Mouse (Mus musculus) forelimb bud, embryonic 11.5 days (tissue): ENCODE measurements around the gene Klhl11.
A peak's percentile ranks its signal among the peaks of the same experiment; 100 is the strongest.

Source experiments
- DNase-seq: peaks from one replicate; pipeline ENCODE4 v3.0.0-alpha.2; 2012; ENCODE audit warnings: low read depth, low spot score

Klhl11 gene

DNA sequence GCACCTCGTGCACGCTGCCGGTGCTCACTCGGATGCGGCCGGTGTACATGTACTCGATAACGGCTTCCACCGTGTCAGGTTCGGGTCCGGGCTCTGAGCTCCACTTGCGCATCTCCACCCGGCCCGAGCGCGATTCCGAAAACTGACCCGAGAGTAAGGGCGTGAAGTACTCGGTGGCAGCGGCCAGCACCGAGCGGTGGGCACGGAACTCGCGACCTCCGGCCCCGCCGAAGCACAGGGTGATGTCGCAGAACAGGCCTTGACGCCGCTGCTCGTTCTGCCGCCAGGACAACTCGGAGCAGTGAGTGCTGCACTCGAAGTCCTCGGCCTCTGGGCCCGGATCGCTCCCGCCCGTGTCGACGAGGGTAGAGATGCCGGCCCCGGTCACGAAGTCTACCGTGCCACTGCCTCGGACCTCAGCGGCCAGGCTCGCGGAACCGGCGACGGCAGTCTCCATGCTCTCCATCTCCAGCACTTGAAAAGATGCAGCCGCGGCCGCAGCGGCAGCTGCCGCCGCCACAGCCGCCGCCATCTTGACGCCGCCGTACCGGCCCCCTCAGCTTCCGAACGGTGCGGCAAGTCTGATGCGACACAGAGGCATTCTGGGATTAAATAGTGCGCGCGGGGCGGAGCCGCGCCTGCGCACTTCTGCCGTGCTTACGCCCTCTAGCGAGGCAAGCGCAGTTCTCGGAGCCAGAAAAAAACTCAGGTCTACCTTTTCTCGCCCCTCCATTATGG is at the start of gene Klhl11:
Gene Klhl11 (minus strand): TSS at position 545 of the 738 bp plus-strand sequence.
- peak; percentile 99 for DNase-seq

DNA sequence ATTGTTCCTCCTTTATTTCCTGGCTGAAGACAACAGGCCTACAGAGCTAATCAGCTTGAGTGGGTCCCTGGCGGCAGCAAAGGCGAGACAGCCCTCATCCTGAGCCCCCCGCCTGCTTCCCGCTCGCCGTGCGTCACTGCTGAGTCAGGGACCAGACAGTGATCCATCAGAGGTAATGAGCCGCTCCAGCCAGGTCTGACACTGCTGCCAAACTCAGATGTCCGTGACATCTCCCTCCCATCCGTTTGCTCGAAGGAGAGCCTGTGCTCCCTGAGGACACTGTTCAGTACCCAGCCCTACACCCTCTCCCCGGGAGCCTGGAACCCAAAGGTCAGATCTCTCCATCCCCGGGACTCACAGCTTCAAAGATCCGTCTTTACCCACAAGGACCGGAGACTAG is 48.3 kb upstream of the Klhl11 start:
- DNase-seq = no peak

DNA sequence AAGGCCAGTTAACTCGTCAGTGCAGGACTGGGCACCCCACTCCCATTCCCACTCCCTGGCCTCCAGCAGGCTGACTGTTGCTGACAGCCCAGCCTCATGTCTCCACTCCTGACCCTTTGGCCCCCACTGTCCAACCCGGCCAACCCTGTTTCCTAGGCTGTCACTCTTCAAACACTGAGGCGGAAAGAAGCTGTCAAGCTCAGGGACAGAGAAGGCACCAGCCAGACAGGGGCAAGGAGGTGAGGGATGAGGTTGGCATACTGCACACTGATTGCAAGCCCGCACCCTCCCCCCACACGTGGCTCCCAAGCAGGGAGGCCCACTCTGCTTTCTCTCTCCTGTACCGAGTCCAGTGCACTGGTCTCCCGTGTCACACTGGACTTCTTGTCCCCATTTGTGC is 46.6 kb upstream of the Klhl11 start:
- no peak for DNase-seq

DNA sequence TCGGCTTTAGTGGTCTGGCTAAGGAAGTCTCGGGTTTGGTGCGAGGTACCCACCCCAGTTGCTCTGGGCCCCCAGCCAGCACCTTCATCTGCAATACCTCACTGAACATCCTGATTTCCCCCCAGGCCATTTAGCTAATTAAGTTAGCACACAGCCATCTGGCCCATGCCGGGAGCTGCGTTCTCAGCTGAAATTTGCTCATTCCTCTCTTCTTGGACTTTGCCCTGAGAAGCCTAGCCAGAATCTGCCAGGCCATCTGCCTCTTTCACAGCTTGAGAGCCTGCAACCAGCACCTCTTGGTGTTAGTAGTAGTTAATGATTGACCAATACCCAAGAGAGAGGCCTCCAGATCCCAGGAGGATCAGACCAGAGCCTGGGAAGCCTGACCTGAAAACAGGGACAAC is 45.6 kb upstream of the Klhl11 start:
- DNase-seq = no peak

DNA sequence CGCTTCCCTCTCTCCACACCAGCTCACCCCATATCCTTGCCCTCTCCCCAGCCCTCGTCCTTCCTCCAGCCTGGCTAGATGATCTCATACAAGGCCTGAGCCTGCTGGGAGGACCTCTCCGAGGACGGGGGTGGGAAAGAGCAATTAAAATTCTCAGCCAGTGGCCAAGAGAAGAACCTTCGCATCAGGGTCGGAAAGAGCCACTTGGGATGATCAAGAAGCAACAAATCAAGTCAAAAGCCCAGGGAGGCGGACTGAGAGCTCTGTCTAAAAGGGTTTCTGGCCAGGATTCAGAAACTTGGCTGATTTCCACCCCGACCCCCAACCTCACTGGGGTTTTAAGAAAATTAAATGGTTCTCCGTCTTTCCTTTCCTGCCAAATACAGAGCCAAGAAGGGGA is 43.8 kb upstream of the Klhl11 start:
- no peak for DNase-seq

DNA sequence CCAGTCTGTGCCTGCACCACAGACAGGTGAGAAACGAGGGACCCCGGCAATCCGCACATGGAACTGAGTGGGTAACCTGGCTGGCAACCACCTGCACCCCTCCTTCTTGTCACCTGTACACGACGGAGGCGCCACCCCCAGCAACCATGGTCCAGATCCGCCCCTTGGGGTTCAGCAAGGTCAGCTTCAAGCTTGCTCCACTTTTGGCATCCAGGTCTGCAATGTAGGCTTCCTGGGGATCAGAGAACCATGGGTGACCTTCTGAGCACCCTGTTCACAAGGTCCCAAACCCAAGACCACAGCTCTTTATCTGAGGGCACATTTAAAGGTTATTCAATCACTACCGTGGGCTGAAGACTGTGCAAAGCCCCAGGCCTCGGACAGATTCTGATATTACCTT is 43.2 kb upstream of the Klhl11 start:
- DNase-seq = no peak

DNA sequence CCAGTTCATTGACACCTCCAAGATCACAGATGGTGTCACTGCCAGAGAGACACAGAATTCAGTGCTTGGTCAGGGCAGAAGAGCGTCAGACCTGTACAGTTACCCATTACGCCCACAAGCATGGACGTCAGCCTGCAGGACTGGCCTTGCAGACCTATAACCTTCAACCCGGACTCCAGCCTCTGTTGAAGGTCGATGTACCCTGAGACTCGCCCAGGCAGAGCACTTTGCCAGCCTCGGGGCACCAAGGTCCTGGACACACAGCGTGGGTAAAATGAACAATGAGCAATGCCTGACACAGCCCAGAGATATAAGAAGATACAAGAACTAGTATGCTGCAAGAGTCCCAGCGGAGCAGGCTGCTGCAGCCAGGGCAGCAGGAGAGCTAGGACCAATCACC is 42.5 kb upstream of the Klhl11 start:
- no peak for DNase-seq

DNA sequence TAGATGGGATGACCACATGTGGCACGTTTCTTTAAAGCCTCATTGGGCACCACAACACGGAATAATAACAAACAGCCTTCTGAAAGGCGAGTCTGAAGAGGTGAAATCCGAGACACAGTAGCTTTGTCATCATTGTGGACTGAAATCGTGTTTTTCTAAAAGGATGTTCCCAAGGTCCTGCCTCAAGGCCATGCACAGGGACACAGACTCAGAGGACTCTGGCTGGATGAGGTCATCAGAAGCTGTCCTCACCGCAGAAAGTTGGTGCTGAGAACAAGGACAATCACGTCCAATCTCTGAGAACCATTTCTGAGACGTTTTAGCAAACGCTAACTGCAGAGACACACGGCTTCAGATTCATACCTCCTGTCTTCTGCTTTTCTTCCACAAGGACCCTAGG is 41.2 kb upstream of the Klhl11 start:
- no peak for DNase-seq

DNA sequence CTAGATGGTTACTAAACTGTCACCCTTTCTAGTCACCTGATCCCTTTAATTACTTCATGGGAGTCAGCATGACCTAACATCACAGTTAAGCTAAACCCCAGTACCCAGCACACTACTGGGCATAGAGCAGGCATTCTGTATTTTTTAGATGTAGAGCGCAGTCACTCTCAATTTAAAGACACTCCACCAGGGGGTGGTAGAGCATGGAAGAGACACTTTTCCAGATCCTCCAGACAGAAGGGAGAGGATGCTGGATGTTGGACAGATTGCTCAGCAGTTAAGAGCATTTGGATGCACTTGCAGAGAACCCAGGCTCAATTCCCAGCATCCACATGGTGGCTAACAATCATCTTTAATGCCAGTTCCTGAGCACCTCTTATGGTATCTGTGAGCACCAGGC is 39.8 kb upstream of the Klhl11 start:
- DNase-seq = no peak

DNA sequence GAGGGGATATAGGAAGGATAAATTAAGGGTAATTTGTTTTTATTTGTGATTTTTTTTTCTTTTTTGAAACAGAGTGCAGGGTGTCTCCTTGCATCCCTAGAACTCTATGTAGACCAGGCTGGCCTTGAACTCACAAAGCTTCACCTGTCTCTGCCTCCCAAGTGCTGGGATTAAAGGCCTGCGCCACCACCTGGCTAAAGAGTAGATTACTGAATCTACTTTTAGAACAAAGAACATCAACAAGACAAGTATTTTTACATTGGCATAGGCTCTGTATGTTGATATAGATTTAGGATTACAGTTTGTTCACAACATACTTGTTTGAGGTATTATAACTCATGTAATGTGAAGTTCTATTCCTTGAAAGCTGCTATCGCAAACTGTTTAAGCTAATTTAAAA is 38.0 kb upstream of the Klhl11 start:
- no peak for DNase-seq

DNA sequence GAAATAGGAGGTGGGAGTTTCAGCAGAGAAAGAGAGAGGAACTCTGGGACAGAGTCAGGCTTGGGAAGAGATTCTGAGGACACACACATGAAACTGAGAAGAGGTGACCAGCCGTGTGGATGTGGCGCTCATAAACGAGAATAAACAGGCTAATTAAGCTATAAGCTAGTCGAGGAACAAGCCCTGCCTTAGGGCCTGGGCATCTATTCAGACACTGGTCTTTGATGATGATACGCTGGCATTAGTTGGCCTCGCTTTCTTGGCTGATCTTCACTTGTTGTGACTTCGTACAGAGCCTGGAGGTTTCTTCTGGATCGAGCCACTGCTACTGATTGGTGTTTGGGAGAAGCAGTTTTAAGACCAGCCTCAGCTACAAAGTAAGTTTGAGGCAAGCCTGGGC is 33.5 kb upstream of the Klhl11 start:
- no peak for DNase-seq

DNA sequence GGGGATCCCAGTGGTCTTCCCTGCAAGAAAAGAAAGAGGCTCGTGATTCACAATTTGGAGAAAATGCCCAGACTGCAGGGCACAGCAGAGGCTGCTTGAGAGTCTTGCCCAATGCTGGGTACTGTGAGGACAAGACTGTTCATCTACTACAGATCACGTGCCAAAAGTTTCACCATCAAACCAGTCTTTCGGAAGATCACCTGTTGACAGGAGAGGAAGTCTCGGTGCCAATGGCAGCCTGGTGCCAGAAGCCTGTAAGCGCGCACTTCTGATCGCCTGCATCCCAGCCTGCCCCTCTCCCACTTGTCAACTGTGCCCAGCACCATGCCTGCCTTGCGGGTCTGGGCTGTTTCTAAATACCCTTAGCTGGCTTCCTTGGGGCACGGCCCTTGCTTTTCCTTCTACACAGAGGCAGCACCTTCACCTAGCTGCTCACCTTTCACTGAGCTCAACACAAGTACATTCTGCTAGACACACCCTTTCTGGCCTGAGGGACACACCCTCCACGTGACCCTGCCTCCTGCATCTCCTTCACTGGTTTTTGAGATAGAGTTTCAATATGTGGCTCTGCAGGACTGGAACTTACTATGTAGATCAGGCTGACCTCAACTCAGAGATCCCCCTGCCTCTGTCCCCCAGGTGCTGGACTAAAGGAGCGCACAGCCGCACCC is 32.6 kb upstream of the Klhl11 start:
- DNase-seq = no peak

DNA sequence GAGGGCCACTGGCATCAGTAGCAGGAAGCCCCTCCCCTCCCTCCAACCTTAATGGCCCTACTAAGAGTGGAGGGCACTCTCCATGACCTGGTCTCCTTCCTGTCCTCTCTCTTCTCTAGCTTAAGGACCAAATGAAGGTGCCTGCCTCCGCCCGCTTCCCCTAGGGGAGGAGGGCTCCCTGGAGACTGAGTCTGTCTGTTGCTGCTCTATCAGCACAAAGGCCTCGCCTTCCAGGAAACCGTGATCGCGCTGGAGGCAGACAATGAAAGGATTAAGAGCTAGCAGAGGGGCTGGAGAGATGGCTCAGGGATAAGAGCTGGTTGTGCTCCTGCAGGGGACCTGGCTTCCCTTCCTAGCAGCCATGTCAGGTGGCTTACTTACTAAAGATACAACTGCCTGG is 28.8 kb upstream of the Klhl11 start:
- DNase-seq = no peak

DNA sequence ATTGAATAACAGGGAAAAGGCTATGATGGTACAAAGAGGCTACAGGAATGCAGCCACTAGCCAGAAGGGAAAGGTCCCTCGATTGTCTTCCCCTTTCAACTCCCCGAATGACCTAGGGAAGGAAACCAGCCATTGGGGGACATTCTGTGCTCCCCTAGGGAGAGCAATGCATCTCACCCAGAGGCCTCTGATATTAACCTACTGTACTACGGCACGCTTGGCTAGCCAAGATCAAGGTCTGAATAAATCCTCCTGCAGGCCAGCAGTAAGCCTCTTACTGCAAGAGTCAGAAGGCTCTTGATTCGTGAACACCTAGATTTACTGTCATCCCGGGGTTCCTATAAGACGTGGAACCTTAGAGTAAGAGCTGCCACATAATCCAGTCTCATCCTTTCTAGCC is 28.1 kb upstream of the Klhl11 start:
- DNase-seq = no peak

DNA sequence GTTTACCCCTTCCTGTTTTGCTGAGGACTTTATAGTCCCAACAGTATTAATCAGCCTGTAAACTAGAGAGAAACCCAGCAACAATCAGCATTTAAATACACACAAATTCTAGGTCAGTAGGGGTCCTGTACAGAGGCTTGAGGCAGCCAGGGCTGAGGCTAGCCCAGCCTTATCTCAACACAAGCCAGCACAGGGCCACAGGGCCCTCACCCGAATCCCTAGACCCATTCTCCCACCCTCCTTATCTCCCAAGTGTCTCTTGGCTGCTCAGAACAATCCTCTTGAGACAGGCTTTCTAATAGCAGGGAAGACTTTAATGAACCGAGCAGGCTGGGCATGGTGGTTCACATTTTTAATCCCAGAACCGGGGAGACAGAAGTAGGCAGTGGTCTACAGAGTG is 27.7 kb upstream of the Klhl11 start:
- no peak for DNase-seq

DNA sequence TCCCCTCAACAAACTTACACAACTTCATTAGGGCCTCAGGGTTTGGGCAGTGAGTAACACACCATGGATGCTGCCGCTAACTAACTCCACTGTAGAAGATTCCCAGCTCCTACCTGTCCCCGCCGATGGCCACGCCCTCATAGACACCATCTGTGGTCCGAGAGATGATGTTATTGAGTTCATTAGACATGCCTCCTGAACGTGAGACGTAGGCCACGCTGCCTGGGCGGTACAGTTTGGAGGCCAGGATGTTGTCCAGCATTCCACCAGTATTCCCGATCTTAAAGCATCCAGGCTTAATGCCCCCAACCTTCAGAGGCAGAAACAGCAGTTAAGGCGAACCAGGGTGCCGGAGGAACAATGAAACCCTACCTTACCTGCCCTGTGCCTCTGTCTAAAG is 21.2 kb upstream of the Klhl11 start:
- DNase-seq = no peak

DNA sequence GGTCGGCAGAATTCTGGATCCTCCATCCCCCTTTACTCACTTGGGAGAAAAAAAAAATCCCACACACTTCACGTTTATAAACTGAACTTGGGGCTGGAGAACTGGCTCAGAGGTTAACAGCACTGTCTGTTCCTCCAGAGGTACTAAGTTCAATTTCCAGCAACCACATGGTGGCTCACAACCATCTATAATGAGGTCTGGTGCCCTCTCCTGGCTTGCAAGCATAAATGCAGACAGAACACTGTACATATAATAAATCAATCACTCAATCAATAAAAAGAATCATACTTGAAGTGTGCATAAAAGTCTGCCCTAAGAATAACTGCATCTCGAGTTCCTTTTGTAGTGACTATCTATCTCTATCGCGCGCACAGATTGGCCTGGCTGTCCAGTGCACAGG is 18.4 kb upstream of the Klhl11 start:
- DNase-seq = no peak

DNA sequence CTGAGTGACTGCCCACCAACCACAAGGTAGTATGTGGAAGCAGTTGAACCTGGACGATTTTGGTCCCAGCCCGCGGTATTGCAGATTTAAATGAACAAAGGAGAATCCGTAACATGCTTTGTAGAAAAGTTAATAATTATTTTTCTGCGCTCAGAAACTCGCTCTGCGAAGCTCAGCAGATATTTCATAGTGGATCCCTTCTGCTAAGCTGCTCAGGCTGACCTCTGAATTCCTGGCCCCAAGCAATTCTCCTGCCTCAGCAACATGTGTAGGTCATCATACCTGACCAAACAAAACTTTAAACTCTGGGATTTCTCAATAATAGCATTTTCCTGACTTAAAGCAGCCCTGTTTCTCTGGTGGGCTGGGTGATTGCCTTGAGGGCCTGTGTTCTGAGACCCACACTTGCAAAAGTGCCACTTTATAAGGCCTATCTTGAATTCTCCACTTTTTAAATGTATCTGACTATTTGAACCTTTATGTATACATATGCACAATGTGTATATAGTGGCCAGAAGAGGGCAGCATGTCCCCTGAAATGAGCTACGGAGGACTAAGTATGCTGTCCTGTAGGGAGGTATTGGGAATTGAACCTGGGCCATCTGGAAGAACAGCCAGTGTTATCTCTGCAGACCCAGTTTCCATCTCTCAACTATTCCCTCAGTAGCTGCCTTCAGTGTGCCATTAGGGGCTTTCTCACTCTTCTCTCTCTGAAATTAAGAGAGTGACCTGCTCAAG is 13.4 kb upstream of the Klhl11 start:
- DNase-seq = peak; percentile 20

DNA sequence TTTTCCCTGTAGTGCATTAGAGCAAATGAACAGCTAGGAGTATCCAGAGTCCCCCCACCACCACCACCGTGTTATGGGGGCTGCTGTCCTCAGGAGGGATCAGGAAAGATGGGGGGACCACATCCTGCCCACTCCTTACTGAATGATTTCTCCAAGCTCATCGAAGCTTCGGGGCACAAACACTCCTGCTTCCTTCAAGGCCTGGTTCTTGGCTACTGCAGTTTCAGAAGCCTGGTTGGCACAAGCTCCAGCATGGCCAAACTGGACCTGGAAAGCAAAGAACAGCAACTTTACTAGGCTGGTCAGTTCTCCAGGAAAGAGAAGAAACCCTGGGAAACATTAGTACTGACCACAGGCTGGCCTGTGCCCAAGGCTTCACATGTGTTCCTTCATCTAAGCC is 11.9 kb upstream of the Klhl11 start:
- DNase-seq = no peak

DNA sequence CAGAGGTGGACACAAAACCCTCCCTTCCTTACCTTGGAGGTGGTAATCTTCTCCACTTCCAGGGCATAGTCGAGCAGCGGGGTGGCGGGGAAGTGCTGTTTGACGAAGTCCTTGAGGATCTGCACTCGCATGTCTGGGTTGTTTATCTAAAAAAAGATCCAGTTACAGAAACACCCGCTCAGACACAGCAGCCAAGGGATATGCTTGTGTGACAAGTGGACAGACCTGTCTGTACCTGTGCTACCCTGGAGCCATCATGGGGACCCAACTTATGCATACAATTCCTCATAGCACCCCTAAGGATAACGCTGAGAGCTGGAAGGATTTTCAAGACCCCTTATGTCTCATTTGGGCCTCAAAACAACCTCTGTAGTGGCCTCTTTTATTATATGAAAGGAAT is 6.6 kb upstream of the Klhl11 start:
- no peak for DNase-seq

DNA sequence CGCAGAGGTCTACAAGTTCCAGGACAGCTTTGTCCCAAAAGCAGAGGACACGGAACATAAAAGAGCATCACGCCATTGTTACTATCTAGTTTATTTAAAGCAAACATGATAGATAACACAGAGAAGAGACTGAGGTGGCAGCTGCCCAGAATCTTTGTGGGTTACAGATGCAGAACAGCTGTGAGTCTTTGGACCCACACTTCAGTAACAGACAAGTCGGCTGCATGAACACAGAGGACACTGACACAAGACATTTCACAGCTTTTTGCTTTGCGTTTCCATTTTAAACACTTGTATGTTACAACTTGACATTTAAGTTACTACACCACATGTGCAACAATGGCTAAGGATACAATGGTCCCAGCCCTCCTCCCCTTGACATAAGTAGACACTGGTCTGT is 3.7 kb upstream of the Klhl11 start:
- no peak for DNase-seq

DNA sequence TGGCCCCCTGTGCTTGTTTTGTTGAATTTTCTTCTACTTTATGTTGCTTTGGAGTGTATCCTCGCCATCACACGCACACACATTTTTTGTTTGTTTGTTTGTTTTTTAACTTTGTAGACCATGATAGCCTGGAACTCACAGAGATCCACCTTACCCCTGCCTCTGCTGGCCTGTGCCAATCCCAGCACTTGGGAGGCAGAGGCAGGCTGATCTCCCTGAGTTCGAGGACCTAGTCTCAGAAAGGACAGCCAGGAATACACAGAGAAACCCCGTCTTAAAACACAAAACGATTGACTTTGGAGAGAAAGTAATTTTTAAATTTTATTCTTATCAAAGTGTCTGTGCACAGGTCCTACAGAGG is 374 bp upstream of the Klhl11 start:
- DNase-seq = no peak
